Mouse (Mus musculus): Measurements from ENCODE around the gene G3bp1. TPM values are rescaled to one million over a fixed set of nuclear protein-coding genes. Genes with fewer than 3 reads are reported as not detected.

The G3bp1 gene
- total and polyA plus RNA-seq, 3 experiments: 145 to 233 (median 183) TPM

DNA sequence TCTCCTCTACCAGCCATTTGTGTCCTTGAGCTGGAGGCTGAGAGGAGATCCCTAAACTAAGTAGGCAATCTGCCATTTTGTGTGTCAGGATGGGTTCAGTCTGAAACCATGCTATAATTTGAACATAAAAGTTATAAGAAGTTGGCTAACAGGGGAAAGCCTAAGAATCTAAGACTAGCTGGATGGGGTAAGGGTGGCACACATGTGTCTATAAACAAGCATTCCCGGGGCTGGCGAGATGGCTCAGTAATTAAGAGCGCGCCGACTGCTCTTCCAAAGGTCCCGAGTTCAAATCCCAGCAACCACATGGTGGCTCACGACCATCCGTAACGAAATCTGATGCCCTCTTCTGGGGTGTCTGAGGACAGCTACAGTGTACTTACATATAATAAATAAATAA lies 7.3 kb upstream of the G3bp1 start:
- Histone ChIP-seq H3K79me2 (replicated peaks; ENCODE audit: control insufficient read depth, extremely low read depth, insufficient read depth, poor library complexity, severe bottlenecking) (peaks cover 16% of the 10 kb centered on the region), H3K9me3 (replicated peaks; ENCODE audit: low read length) (no peaks in the 10 kb centered on the region), H3K4me2 (ENCODE audit: insufficient read depth, low read depth, poor library complexity, severe bottlenecking) (no peak overlapping the region), H3K36me3 (replicated peaks in 1 of 2; ENCODE audit: control insufficient read depth in 1 of 2, insufficient read depth in 1 of 2, low read length in 1 of 2) (peaks cover 0 to 13% of the 10 kb centered on the region in 2 experiments), H3K27ac (ENCODE audit: insufficient read depth, low read depth) (no peak overlapping the region), H3K4me3 (replicated peaks in 1 of 3; ENCODE audit: low read depth in 2 of 3, low read length in 2 of 3, poor library complexity in 1 of 3) (no peak overlapping the region), H3K27me3 (replicated peaks) (no peaks in the 10 kb centered on the region), H3K4me1 (ENCODE audit: control insufficient read depth in 1 of 2, insufficient read depth in 2 of 2) (peaks cover 8 to 41% of the 10 kb centered on the region in 2 experiments; a peak in 3 of 4 replicates), H3K9ac (ENCODE audit: insufficient read depth, low read depth) (no peak overlapping the region)
- in situ Hi-C loops (cut with MboI; ENCODE audit: low pct_ligation_motif_present, low pct_unique_long_range_greater_than_20kb, low sequenced_read_pairs): no loop called here
- DNase-seq (ENCODE audit: extremely low read depth): no peak
- no peak for TF ChIP-seq POLR2AphosphoS2 (IDR thresholded peaks at IDR 0.05; ENCODE audit: low read depth, low read length)
- no peak for TF ChIP-seq EP300 (IDR thresholded peaks at IDR 0.05; ENCODE audit: low read length)
- TF ChIP-seq NELFE (IDR thresholded peaks at IDR 0.05; ENCODE audit: low read depth, low read length): no peak
- TF ChIP-seq POLR2A (IDR thresholded peaks at IDR 0.05; ENCODE audit: low read depth, low read length): no peak
- no peak for TF ChIP-seq IRF4 (IDR thresholded peaks at IDR 0.05; ENCODE audit: low read depth, low read length)
- dilution Hi-C loops (cut with MboI; ENCODE audit: extremely low pct_ligation_motif_present, extremely low pct_unique_long_range_greater_than_20kb, low sequenced_read_pairs): no loop called here

DNA sequence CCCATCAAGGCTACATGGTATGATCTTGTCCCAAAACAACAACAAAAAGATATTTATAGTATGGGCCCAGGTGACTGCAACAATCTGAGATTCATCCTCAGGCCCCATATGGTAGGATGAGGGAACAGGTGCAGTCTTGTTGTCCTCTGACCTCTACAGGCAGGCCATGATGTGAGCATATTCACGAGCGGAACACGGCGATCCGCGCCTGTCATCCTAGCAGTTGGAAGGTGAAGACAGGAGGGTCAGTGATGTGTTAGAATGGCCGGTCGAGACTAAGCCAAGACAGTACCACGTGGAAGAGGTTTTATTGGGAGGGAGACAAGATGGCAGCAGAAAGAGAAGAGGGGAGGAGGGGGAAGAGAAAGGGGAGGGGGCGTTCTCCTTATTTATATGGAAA lies 4.8 kb upstream of the G3bp1 start:
- dilution Hi-C loops (cut with MboI; ENCODE audit: extremely low pct_ligation_motif_present, extremely low pct_unique_long_range_greater_than_20kb, low sequenced_read_pairs): no loop called here

DNA sequence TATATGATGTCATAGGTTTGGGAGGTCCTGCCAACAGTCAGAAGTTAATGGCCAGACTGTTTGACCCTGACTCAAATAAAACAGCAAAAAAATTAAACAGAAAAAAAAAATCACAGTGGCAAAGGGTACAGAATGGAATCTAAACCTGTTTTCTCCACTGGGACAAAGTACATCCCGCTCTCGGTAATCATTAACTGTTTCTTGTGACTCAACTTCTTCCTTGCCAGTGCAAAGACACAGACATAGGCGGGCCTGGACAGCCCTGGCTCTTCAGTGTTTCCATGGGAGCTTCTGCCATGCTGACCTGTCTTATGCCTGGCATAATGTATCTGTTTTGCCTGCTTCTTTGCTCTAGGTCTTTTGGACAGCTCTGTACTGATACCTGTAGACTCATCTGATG lies 4.3 kb upstream of the G3bp1 start:
- Histone ChIP-seq H3K9me3 (replicated peaks; ENCODE audit: low read length) (no peaks in the 10 kb centered on the region), H3K79me2 (replicated peaks; ENCODE audit: control insufficient read depth, extremely low read depth, insufficient read depth, poor library complexity, severe bottlenecking) (peaks cover 9% of the 10 kb centered on the region), H3K36me3 (replicated peaks in 1 of 2; ENCODE audit: control insufficient read depth in 1 of 2, insufficient read depth in 1 of 2, low read length in 1 of 2) (no peaks in the 10 kb centered on the region), H3K4me1 (ENCODE audit: control insufficient read depth in 1 of 2, insufficient read depth in 2 of 2) (peaks cover 2 to 18% of the 10 kb centered on the region in 2 experiments; a peak in 3 of 4 replicates), H3K27me3 (replicated peaks) (no peaks in the 10 kb centered on the region), H3K27ac (ENCODE audit: insufficient read depth, low read depth) (no peak overlapping the region), H3K9ac (ENCODE audit: insufficient read depth, low read depth) (no peak overlapping the region), H3K4me2 (ENCODE audit: insufficient read depth, low read depth, poor library complexity, severe bottlenecking) (no peak overlapping the region), H3K4me3 (replicated peaks in 1 of 3; ENCODE audit: low read depth in 2 of 3, low read length in 2 of 3, poor library complexity in 1 of 3) (no peak overlapping the region)
- in situ Hi-C loops (cut with MboI; ENCODE audit: low pct_ligation_motif_present, low pct_unique_long_range_greater_than_20kb, low sequenced_read_pairs) (no loop called here), dilution Hi-C loops (cut with MboI; ENCODE audit: extremely low pct_ligation_motif_present, extremely low pct_unique_long_range_greater_than_20kb, low sequenced_read_pairs) (no loop called here)
- DNase-seq (ENCODE audit: extremely low read depth): no peak
- TF ChIP-seq JUND (conservative IDR thresholded peaks at IDR 0.05; ENCODE audit: low read depth, low read length) (no peak), UBTF (IDR thresholded peaks at IDR 0.05; ENCODE audit: low read depth, low read length) (no peak), KAT2A (IDR thresholded peaks at IDR 0.05; ENCODE audit: insufficient replicate concordance, low read length) (no peak), USF1 (IDR thresholded peaks at IDR 0.05; ENCODE audit: low read depth, low read length) (no peak), MYC (IDR thresholded peaks at IDR 0.05; ENCODE audit: low read depth, low read length) (no peak), CHD1 (IDR thresholded peaks at IDR 0.05; ENCODE audit: low read depth, low read length) (no peak), SIN3A (IDR thresholded peaks at IDR 0.05; ENCODE audit: low read length) (no peak), CHD2 (IDR thresholded peaks at IDR 0.05; ENCODE audit: low read length) (no peak), ELF1 (IDR thresholded peaks at IDR 0.05; ENCODE audit: low read depth, low read length) (no peak), RAD21 (IDR thresholded peaks at IDR 0.05; ENCODE audit: low read depth, low read length) (no peak), TBP (conservative IDR thresholded peaks at IDR 0.05; ENCODE audit: low read depth, low read length) (no peak), PAX5 (IDR thresholded peaks at IDR 0.05; ENCODE audit: low read length) (no peak), ZNF384 (IDR thresholded peaks at IDR 0.05; ENCODE audit: low read depth, low read length) (no peak)

More for the DNA sequence above, 4.8 kb upstream of the G3bp1 start:
- Histone ChIP-seq H3K27ac (ENCODE audit: insufficient read depth, low read depth) (no peak overlapping the region), H3K9ac (ENCODE audit: insufficient read depth, low read depth) (no peak overlapping the region), H3K36me3 (replicated peaks in 1 of 2; ENCODE audit: control insufficient read depth in 1 of 2, insufficient read depth in 1 of 2, low read length in 1 of 2) (no peaks in the 10 kb centered on the region), H3K9me3 (replicated peaks; ENCODE audit: low read length) (no peaks in the 10 kb centered on the region), H3K4me1 (ENCODE audit: control insufficient read depth in 1 of 2, insufficient read depth in 2 of 2) (peaks cover 4 to 23% of the 10 kb centered on the region in 2 experiments; a peak in 3 of 4 replicates), H3K79me2 (replicated peaks; ENCODE audit: control insufficient read depth, extremely low read depth, insufficient read depth, poor library complexity, severe bottlenecking) (peaks cover 9% of the 10 kb centered on the region), H3K4me3 (replicated peaks in 1 of 3; ENCODE audit: low read depth in 2 of 3, low read length in 2 of 3, poor library complexity in 1 of 3) (no peak overlapping the region), H3K4me2 (ENCODE audit: insufficient read depth, low read depth, poor library complexity, severe bottlenecking) (no peak overlapping the region), H3K27me3 (replicated peaks) (no peaks in the 10 kb centered on the region)
- in situ Hi-C loops (cut with MboI; ENCODE audit: low pct_ligation_motif_present, low pct_unique_long_range_greater_than_20kb, low sequenced_read_pairs): no loop called here
- no peak for TF ChIP-seq USF1 (IDR thresholded peaks at IDR 0.05; ENCODE audit: low read depth, low read length)
- TF ChIP-seq ZNF384 (IDR thresholded peaks at IDR 0.05; ENCODE audit: low read depth, low read length): no peak
- no peak for TF ChIP-seq UBTF (IDR thresholded peaks at IDR 0.05; ENCODE audit: low read depth, low read length)
- no peak for TF ChIP-seq E2F4 (IDR thresholded peaks at IDR 0.05; ENCODE audit: insufficient replicate concordance, low read depth, low read length)
- TF ChIP-seq TCF12 (IDR thresholded peaks at IDR 0.05; ENCODE audit: low read depth, low read length): no peak
- TF ChIP-seq MEF2A (IDR thresholded peaks at IDR 0.05; ENCODE audit: borderline replicate concordance, low read depth, low read length): no peak
- no peak for TF ChIP-seq KAT2A (IDR thresholded peaks at IDR 0.05; ENCODE audit: insufficient replicate concordance, low read length)
- TF ChIP-seq TBP (conservative IDR thresholded peaks at IDR 0.05; ENCODE audit: low read depth, low read length): no peak
- TF ChIP-seq BHLHE40 (IDR thresholded peaks at IDR 0.05; ENCODE audit: low read depth, low read length): no peak
- no peak for TF ChIP-seq NELFE (IDR thresholded peaks at IDR 0.05; ENCODE audit: low read depth, low read length)
- TF ChIP-seq EP300 (IDR thresholded peaks at IDR 0.05; ENCODE audit: low read length): no peak
- no peak for TF ChIP-seq RAD21 (IDR thresholded peaks at IDR 0.05; ENCODE audit: low read depth, low read length)
- TF ChIP-seq SIN3A (IDR thresholded peaks at IDR 0.05; ENCODE audit: low read length): no peak
- TF ChIP-seq CTCF (conservative IDR thresholded peaks at IDR 0.05 in 1 of 2, IDR thresholded peaks at IDR 0.05 in 1 of 2; ENCODE audit: low read depth in 2 of 2, low read length in 2 of 2): no peak
- TF ChIP-seq JUN (IDR thresholded peaks at IDR 0.05; ENCODE audit: insufficient read depth, low read depth, low read length): no peak
- no peak for TF ChIP-seq MAZ (IDR thresholded peaks at IDR 0.05; ENCODE audit: low read depth, low read length)
- TF ChIP-seq ZKSCAN1 (IDR thresholded peaks at IDR 0.05; ENCODE audit: borderline replicate concordance, low read depth, low read length): no peak
- TF ChIP-seq MAFK (IDR thresholded peaks at IDR 0.05; ENCODE audit: insufficient replicate concordance, low read length): no peak
- no peak for DNase-seq (ENCODE audit: extremely low read depth)
